Mouse (Mus musculus): ENCODE measurements around the gene Azin2.

Gene Azin2

GRCm38 (mm10) chr4:128962029-128962925 is at the start of gene Azin2:
Gene Azin2 (minus strand): TSS chr4:128962442.
- DNase-seq (ENCODE audit: extremely low spot score): peak; percentile 97

DNA sequence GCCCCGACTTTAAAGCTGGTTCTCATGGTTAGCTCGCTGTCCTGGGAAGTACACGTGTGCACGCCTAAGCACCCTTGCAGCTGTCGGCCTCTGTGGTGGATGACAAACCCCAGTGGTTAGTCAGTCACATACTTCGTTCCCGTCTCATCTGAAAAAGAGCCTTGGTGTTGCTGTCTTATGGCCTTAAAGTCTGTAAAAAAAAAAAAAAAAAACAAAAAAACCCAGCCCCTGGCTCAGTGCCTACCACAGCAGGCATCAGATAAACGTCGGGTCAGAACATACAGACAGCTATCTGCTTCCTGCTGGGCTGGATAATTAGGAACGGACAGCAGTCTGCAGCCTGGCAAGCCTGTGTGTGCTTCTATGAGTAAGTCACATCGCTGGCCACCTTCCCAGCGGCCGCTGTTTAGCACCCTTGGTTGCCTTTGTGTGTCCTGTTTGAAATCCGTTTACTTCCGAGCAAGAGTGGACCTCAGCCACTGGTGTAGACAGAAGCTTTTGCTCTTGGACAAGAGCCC is 49.4 kb upstream of the Azin2 start:
- DNase-seq (ENCODE audit: extremely low spot score): no peak

DNA sequence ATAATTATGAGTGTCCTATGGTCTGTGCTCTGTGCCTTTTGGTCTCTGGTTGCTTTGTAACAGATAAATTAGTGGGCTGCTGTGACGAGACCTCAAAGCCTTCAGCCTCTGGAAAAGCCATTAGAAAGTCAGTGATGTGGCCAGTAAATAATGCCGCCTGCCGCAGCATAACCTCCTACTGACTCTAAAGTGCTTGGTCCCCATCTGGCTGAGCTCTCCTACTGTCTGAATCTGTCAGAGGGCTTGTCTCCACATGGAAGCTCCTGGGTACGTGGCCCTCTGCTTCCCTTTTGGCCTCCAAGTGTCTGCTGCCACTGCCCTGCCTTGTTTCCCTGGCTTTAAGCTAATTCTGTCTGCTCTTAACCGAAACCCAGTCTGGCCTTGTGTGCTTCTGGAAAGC is 47.3 kb upstream of the Azin2 start:
- no peak for DNase-seq (ENCODE audit: extremely low spot score)

DNA sequence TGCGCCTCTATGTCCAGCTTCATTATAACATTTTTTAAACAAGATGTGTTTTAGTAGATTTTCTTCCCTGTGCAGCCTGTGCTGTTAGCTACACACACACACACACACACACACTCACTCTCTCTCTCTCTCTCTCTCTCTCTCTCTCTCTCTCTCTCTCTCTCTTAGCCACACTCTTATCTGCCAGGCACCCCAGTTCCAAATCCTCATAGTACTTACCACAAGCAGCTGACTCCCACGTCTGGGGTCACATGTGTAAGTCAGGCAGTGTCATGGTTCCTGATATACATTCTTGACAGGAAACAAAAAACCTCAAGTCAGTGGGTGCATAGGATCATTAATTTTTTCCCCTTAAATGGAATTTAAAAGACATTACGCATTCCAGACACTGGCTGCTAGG is 46.4 kb upstream of the Azin2 start:
- no peak for DNase-seq (ENCODE audit: extremely low spot score)

DNA sequence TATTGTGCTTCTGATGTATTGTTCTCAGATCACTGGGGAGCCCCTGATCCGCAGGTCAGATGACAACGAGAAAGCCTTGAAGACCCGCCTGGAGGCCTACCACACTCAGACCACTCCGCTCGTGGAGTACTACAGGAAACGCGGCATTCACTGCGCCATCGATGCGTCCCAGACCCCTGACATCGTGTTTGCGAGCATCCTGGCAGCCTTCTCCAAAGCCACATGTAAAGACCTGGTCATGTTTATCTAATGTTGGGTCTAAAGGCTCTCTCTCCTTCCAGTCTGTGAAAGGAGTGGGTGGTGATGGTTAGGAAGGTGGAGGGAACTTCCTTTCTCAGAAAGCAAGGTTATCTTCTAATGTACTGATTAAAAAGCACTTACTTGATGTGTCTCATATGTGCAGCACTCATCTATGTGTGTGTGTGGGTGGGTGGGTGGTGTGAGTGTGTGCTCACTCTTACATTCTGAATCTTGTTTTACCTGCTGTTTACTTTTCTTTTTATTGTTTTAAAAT is 45.8 kb upstream of the Azin2 start:
- no peak for DNase-seq (ENCODE audit: extremely low spot score)

DNA sequence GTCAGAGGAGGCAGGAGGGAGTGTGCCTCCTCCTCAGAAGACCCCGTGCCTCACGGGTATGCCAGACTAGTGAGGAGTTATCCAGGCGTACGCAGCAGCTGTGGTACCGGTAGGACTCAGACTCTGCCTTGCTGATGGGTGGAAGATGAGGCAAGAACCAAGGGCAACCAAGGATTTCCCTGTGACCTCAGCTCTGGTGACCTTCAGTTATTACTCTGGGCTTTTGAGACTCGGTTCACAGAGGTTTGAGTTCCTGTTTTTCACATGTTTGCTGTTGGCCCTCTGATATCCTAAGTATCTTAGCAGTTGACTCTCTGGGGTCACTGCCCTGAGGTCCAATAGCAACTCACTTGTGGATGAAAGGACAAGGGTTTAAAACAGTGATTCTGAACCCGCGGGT is 41.5 kb upstream of the Azin2 start:
- DNase-seq (ENCODE audit: extremely low spot score): no peak

GRCm38 (mm10) chr4:129000786-129001185 is 38.5 kb upstream of the Azin2 start:
- DNase-seq (ENCODE audit: extremely low spot score): no peak

DNA sequence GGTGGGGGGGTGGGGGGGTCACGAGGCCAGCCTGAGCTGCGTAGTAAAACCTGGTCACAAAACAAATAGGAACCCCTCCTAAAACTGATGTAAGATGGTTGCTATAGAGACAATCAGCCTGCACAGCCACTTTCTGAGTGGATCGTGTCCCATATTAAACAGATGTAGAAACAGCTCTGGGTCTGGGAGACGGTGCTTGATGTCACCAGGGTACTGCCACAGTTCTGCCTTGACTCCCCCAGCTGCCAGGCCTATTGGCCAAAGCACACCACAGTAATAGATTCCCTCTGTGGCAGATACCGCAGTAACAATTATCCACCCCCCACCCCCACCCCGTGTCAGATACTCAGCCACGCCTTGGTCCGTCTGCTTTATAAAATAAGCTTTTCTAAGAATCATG is 36.2 kb upstream of the Azin2 start:
- no peak for DNase-seq (ENCODE audit: extremely low spot score)

DNA sequence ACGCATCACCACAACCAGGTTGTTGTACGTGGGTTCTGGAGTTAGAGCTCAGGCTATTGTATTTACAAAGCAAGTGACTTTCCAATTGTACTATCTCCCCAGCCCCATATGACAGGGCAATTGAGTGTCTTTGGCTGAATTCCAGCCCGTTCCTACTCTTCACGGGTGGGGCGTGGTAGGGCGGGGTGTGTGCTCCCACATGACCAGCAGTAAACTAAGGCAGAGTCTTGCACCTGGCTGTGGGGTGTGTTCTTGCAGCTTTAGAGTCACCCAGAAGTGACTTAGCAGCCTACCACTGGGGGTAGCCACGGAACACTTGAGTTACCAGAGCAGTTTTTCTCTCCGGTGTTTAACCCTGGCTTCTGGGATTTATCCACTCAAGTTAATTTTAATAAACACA is 35.0 kb upstream of the Azin2 start:
- DNase-seq (ENCODE audit: extremely low spot score): no peak

DNA sequence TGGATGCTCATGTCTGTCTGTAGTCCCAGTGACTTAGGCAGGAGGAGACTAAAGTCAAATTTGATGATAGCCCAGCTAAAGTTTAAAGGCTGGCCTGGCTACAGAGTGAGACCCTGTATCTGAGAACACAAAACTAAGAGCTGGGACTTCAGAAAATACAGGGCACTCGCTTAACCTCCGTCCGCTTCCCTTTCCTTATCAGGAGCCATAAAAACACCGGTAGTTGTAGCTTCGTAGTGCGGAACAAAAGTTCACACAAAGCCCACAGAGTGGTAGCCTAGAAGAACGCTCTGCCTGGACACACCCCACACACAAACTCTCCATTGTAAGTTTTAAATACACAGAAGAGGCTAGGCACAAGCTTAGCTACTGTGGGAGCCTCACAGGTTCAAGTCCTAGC is 33.0 kb upstream of the Azin2 start:
- DNase-seq (ENCODE audit: extremely low spot score): no peak

- DNase-seq (ENCODE audit: extremely low spot score): no peak
Measured at GRCm38 (mm10) chr4:128993675-128994074, 31.4 kb upstream of the Azin2 start.

DNA sequence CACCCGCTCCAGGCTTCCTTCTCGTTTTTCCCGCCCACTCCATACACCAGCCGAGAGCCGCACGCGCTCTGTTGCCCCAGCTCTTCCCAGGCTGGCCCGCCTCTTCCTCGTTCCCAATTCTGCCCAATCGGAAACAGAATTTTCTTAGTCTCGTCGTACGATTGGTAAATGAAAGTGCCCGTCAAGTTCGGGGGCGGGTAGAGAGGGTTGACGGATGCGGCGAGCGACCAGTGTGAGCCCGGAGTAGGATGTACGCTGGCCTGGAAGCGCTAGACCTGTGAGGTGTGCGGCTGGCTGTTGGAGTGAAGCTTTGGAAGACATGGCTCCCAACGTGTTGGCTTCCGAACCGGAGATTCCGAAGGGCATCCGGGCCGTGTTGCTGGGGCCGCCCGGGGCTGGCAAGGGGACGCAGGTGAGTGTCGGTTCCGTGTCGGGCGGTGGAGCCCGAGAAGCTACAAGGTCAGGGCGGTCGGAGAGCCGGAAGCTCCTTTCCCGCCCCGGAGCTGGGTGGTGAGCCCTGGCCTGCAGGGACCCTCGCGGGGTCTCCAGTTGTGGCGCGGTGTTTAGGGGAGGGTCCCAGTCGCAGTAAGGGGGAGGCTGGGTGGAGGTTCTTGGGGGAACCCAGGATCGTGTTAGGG is 30.9 kb upstream of the Azin2 start:
- peak; percentile 99 for DNase-seq (ENCODE audit: extremely low spot score)

DNA sequence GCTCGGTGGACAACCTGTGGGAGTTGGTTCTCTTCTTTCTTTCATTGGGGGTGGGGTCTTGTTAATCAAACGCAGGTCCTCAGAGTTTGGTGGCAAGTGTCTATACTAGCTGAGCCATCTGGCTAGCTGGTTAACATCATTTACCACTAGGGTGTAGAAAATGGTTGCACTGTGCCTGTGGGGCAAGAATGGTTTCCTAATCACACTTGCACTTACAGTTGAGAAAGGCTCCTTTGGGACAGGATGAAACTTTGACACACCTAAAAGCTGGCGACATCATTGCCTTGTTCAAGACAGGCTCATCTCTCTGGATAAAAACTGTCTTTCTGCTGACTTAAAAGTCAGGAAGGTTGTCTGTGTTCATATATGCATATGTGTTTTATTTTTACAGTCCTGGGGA is 29.9 kb upstream of the Azin2 start:
- DNase-seq (ENCODE audit: extremely low spot score): no peak

DNA sequence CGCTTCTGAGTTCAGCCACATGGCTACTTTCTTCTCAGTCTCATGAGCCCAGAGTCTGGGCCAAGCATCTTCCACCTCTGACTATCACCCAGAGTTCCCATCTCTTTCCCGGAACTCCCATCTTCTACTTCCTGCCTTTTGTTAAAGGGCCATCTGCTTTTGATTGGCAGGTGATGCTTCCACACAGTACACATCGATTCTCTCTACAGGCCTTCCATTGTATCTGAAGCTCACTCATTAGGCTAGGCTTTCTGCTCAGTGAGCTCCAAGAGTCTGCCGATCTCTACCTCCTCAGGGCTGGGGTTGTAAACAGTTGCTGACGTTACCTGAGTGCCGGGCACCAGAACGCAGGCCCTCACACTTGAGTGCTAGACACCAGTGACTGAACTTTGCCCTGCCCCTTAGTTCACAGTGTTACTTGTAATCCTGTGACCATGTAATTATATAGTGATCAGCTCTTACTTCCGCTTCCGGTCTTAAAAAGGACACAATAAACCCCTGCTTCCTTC is 29.3 kb upstream of the Azin2 start, which contains the start of gene Ak2:
Ak2 (plus strand) TSS at position 459 of the 509 bp plus-strand sequence.
- no peak for DNase-seq (ENCODE audit: extremely low spot score)

DNA sequence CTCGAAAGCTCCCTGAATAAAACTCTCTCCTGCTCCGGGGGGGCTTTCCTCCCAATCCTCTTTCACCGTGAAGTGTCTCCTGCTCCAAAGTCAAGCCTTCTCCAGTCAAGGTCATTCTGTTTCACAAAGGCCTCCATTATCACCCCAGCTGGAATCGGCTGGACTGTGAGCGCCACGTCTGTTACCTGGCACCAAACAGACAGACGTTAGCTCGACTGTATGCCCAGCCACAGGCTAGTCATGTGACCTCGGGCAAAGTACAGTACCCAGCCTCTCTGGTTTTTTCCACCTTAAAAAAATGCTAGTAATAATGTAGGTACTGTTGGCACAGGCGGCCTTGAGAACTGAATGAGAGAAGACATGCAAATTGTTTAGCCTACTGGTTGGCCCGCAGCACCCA is 27.4 kb upstream of the Azin2 start:
- no peak for DNase-seq (ENCODE audit: extremely low spot score)

DNA sequence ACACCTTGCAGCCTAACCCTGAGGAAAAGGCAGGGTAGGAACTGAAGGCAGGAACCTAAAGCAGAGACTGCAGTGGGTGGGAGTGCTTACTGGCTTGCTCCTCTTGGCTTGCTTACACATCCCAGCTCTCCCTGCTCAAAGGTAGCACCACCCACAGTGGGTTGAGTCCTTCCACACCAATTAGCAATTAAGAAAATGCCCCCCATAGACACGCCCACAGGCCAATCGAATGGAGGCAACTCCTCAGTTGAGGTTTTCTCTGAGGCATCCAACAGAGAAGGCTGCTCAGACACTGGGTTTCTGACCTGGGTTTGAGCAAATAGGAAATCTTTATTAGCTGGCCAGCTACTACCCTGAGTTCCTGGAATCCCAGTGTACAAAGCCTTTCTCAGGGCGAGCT is 26.7 kb upstream of the Azin2 start:
- DNase-seq (ENCODE audit: extremely low spot score): no peak

DNA sequence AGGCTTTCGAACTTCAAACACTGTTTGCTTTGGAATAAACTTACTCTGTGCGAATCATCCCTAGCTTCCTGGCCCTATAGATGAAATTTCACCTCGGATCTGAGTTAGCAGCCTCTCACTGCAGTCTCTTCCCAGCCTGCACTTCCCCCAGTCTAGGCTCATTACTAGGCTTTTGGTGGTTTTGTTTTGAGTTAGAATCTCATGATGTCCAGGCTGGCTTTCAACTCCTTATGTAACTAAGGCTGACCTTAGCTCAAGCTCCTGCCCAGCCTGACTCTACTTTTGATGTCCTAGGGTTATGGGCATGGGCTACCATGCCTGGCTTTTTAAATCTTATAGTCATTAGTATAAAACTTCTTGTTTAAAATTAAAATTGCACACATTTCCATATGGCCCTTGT is 22.4 kb upstream of the Azin2 start:
- no peak for DNase-seq (ENCODE audit: extremely low spot score)

- no peak for DNase-seq (ENCODE audit: extremely low spot score)
Measured at GRCm38 (mm10) chr4:128983656-128984055, 21.4 kb upstream of the Azin2 start.

DNA sequence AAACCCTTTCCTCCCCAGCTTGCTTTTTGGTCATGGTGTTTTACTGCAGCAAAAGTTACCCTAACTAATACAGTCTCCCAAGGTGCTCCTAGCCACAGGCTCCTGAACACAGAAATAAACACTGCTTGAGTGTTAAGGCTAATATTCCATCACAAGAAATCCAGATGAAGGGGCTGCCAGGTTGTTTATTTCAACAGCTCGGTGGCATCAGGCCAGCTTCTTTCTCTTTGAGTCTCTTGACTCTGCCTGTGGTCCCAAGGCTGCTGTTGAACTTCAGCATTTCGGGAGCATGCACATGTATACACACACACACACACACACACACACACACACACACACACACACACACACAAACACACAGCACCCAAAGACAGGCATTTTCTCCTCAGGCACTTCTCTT is 20.9 kb upstream of the Azin2 start:
- DNase-seq (ENCODE audit: extremely low spot score): no peak

DNA sequence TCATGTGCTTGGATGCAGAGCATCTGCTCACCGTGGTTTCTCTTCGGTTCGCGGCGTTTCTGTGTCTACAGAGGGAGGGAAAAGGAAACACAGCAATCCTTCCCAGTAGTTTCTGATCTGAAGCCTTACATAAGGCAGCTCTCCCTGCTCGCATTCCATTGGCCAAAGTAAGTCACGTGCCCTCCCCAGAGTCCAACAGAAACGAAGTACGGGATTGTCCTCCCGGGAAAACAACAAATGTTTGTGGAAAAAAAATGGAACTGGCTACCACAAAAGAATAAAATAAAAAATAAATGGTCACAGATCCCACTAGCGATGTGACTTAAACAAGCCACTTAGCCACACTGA is 19.6 kb upstream of the Azin2 start:
- no peak for DNase-seq (ENCODE audit: extremely low spot score)

- no peak for DNase-seq (ENCODE audit: extremely low spot score)
Measured at GRCm38 (mm10) chr4:128980890-128981832, 18.9 kb upstream of the Azin2 start.

DNA sequence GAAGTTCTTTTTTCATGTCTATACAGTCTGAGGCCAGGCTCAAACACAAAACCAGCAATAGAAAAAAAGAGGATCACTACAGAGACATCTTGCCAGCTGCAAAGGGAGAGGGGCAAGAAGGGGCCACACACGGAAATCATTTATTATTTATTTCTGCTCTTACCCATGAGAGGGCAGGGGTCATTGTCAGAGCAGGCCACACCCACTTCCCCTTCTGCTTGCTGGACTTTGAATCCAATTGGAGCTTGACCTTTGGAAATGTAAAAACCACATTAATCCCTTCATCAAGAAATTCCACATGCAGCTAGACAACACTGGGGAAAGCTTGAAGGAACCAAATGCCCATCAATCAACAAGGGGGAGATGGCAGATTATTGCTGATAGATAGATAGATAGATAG is 16.4 kb upstream of the Azin2 start:
- no peak for DNase-seq (ENCODE audit: extremely low spot score)
